Mouse (Mus musculus): ENCODE measurements at regions not wholly inside any gene's neighbourhood (a gene's known extent, or its start where the extent isn't known, plus 50 kb on each side); places are given as distances from the start of the nearest gene placed in this dataset.

DNA sequence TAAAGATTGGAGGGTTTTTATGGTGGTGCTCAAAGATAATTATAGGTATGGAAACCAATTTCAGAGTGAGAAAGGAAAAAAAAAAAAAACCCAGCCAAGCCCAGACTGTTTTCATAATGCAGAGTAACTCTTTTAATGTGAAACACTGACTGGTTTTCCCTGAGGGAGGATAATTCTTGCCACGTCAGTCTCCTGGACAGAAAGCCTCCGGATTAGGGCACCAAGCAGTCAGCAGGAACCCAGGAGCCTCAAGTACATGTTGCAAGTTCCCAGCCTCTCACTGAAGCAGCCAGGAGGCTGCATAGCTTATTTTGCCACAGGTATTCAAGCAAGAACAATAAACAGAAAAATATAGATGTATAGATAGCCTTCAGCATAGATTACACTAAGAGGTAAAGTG, 378.9 kb upstream of the Noct start:
- TF ChIP-seq CTCF (IDR thresholded peaks at IDR 0.05; ENCODE audit: control insufficient read depth, insufficient read depth, insufficient read length) = no peak
- TF ChIP-seq MAX (IDR thresholded peaks at IDR 0.05) = no peak
- TF ChIP-seq CEBPB (IDR thresholded peaks at IDR 0.05; ENCODE audit: low read depth) = no peak
- TF ChIP-seq USF1 (IDR thresholded peaks at IDR 0.05; ENCODE audit: low read depth) = no peak
- no peak for TF ChIP-seq MYOG (IDR thresholded peaks at IDR 0.05; ENCODE audit: control insufficient read depth, extremely low read depth, insufficient read length)
- no peak for TF ChIP-seq FOSL1 (IDR thresholded peaks at IDR 0.05; ENCODE audit: insufficient read depth, low read length, poor library complexity, severe bottlenecking)
